Mouse (Mus musculus) neural tube, embryonic 12.5 days (tissue): ENCODE results near the gene Zfp536. TPM values are rescaled to one million over a fixed set of nuclear protein-coding genes. Genes with fewer than 3 reads are reported as not detected.

Source experiments
- ATAC-seq: fragments of 200-750 bp; cut with Nextera tagmentation; 2 replicates; pipeline ENCODE4 v1.8.0; 2017; ENCODE audit warnings: low read depth, mild to moderate bottlenecking, moderate TSS enrichment, moderate library complexity; ENCODE audit not compliant: low FRiP score
- H3K27ac ChIP-seq: fragments of 300-500 bp; sonication (generic); 2 replicates; pipeline ENCODE4 v1.5.1; 2016
- H3K27me3 ChIP-seq: fragments of 300-500 bp; sonication (generic); replicated peaks from 2 replicates; pipeline ENCODE4 v1.6.1; 2016; ENCODE audit warnings: mild to moderate bottlenecking
- H3K36me3 ChIP-seq: fragments of 300-500 bp; sonication (generic); 2 replicates; pipeline ENCODE4 v1.6.1; 2016; ENCODE audit warnings: mild to moderate bottlenecking
- H3K4me1 ChIP-seq: fragments of 300-500 bp; sonication (generic); 2 replicates; pipeline ENCODE4 v1.6.1; 2016
- H3K4me2 ChIP-seq: fragments of 300-500 bp; sonication (generic); replicated peaks from 2 replicates; pipeline ENCODE4 v1.6.1; 2016; ENCODE audit warnings: mild to moderate bottlenecking
- H3K4me3 ChIP-seq: fragments of 300-500 bp; sonication (generic); 2 replicates; pipeline ENCODE4 v1.5.1; 2016
- H3K9ac ChIP-seq: fragments of 300-500 bp; sonication (generic); 2 replicates; pipeline ENCODE4 v1.6.1; 2016; ENCODE audit warnings: mild to moderate bottlenecking
- H3K9me3 ChIP-seq: fragments of 300-500 bp; sonication (generic); 2 replicates; pipeline ENCODE4 v1.6.1; 2016; ENCODE audit warnings: mild to moderate bottlenecking
- WGBS: fragments of 180-500 bp; shearing (Covaris S2); methylation state at CpG from one replicate; pipeline ENCODE4 v1.1.7; 2016; 5-methylcytosine and 5-hydroxymethylcytosine counted together
- polyA plus RNA-seq: library from polyadenylated mRNA; unstranded; fragments of >200 nt; fragmentation: Nextera tagmentation; extraction: Ambion mirVana; gene quantifications from 2 replicates; pipeline ENCODE4 v1.2.1, GENCODE M21; 2016

The Zfp536 gene
- polyA plus RNA-seq, 1 experiment from 2014 or later: 46.9 TPM

GRCm38 (mm10) chr7:37559851-37560250 lies 213.6 kb downstream of the Zfp536 start:
- no peak for ATAC-seq
- H3K27me3 ChIP-seq: no peaks in the 10 kb centered on the region
- no peak overlapping the region for H3K4me3 ChIP-seq
- no peak overlapping the region for H3K27ac ChIP-seq
- H3K9me3 ChIP-seq: no peaks in the 10 kb centered on the region
- H3K4me1 ChIP-seq: peaks cover 35% of the 10 kb centered on the region
- 63% methylated on average over 3 of the region's 3 CpGs for WGBS
- no peak overlapping the region for H3K4me2 ChIP-seq
- H3K36me3 ChIP-seq: no peaks in the 10 kb centered on the region
- no peak overlapping the region for H3K9ac ChIP-seq

GRCm38 (mm10) chr7:37559341-37559740 lies 214.1 kb downstream of the Zfp536 start:
- H3K9me3 ChIP-seq: no peaks in the 10 kb centered on the region
- no peak overlapping the region for H3K4me2 ChIP-seq
- H3K9ac ChIP-seq: no peak overlapping the region
- ATAC-seq: no peak
- H3K4me1 ChIP-seq: peaks cover 33% of the 10 kb centered on the region
- H3K4me3 ChIP-seq: no peak overlapping the region
- no peaks in the 10 kb centered on the region for H3K27me3 ChIP-seq
- H3K27ac ChIP-seq: no peak overlapping the region
- WGBS: 88% methylated on average over 6 of the region's 6 CpGs
- H3K36me3 ChIP-seq: no peaks in the 10 kb centered on the region

GRCm38 (mm10) chr7:37556811-37557210 lies 216.6 kb downstream of the Zfp536 start:
- Histone ChIP-seq H3K27me3 (no peaks in the 10 kb centered on the region), H3K4me3 (no peak overlapping the region), H3K36me3 (no peaks in the 10 kb centered on the region), H3K4me1 (peaks cover 17% of the 10 kb centered on the region), H3K9me3 (no peaks in the 10 kb centered on the region), H3K4me2 (no peak overlapping the region), H3K9ac (no peak overlapping the region), H3K27ac (no peak overlapping the region)
- ATAC-seq: no peak
- WGBS: 94% methylated on average over 1 of the region's 1 CpGs

GRCm38 (mm10) chr7:37554405-37554804 lies 219.0 kb downstream of the Zfp536 start:
- WGBS: 66% methylated on average over 5 of the region's 5 CpGs
- no peak overlapping the region for H3K9ac ChIP-seq
- peaks cover 18% of the 10 kb centered on the region; the same call in 1 of the 2 replicates for H3K4me1 ChIP-seq
- no peaks in the 10 kb centered on the region for H3K27me3 ChIP-seq
- H3K4me2 ChIP-seq: no peak overlapping the region
- no peak overlapping the region for H3K4me3 ChIP-seq
- H3K27ac ChIP-seq: no peak overlapping the region
- no peaks in the 10 kb centered on the region for H3K36me3 ChIP-seq
- ATAC-seq: no peak
- no peaks in the 10 kb centered on the region for H3K9me3 ChIP-seq

GRCm38 (mm10) chr7:37553646-37554045 lies 219.8 kb downstream of the Zfp536 start:
- Histone ChIP-seq H3K4me2 (no peak overlapping the region), H3K9ac (no peak overlapping the region), H3K36me3 (no peaks in the 10 kb centered on the region), H3K4me1 (peaks cover 20% of the 10 kb centered on the region; the same call in 1 of the 2 replicates), H3K4me3 (no peak overlapping the region), H3K27me3 (no peaks in the 10 kb centered on the region), H3K27ac (no peak overlapping the region), H3K9me3 (no peaks in the 10 kb centered on the region)
- WGBS: 44% methylated on average over 3 of the region's 3 CpGs
- no peak for ATAC-seq

GRCm38 (mm10) chr7:37552384-37552783 lies 221.1 kb downstream of the Zfp536 start:
- H3K27me3 ChIP-seq: no peaks in the 10 kb centered on the region
- H3K4me2 ChIP-seq: no peak overlapping the region
- WGBS: 66% methylated on average over 3 of the region's 3 CpGs
- H3K9ac ChIP-seq: no peak overlapping the region
- no peak overlapping the region for H3K27ac ChIP-seq
- H3K4me1 ChIP-seq: peaks cover 20% of the 10 kb centered on the region; the same call in 1 of the 2 replicates
- ATAC-seq: no peak
- no peak overlapping the region for H3K4me3 ChIP-seq
- no peaks in the 10 kb centered on the region for H3K9me3 ChIP-seq
- no peaks in the 10 kb centered on the region for H3K36me3 ChIP-seq

- ATAC-seq: no peak
These were observed 224.6 kb downstream of the Zfp536 start for GRCm38 (mm10) chr7:37548805-37549204.

GRCm38 (mm10) chr7:37544011-37544410 lies 229.4 kb downstream of the Zfp536 start:
- H3K27me3 ChIP-seq: no peaks in the 10 kb centered on the region
- no peak overlapping the region for H3K27ac ChIP-seq
- no peak for ATAC-seq
- H3K36me3 ChIP-seq: no peaks in the 10 kb centered on the region
- H3K4me2 ChIP-seq: no peak overlapping the region
- WGBS: 25% methylated on average over 6 of the region's 6 CpGs
- H3K4me3 ChIP-seq: no peak overlapping the region
- H3K4me1 ChIP-seq: no peaks in the 10 kb centered on the region
- H3K9ac ChIP-seq: no peak overlapping the region
- no peaks in the 10 kb centered on the region for H3K9me3 ChIP-seq

More at GRCm38 (mm10) chr7:37548805-37549204, 224.6 kb downstream of the Zfp536 start:
- no peaks in the 10 kb centered on the region for H3K36me3 ChIP-seq
- no peaks in the 10 kb centered on the region for H3K27me3 ChIP-seq
- no peak overlapping the region for H3K4me3 ChIP-seq
- no peaks in the 10 kb centered on the region for H3K9me3 ChIP-seq
- H3K4me2 ChIP-seq: no peak overlapping the region
- no peak overlapping the region for H3K9ac ChIP-seq
- 68% methylated on average over 15 of the region's 15 CpGs for whole genome bisulfite sequencing
- no peak overlapping the region for H3K27ac ChIP-seq
- H3K4me1 ChIP-seq: peaks cover 12% of the 10 kb centered on the region; the same call in 1 of the 2 replicates

- 88% methylated on average over 7 of the region's 7 CpGs for WGBS
- Histone ChIP-seq H3K27me3 (no peaks in the 10 kb centered on the region), H3K27ac (no peak overlapping the region), H3K4me3 (no peak overlapping the region), H3K9me3 (no peaks in the 10 kb centered on the region), H3K4me2 (no peak overlapping the region), H3K9ac (no peak overlapping the region), H3K36me3 (no peaks in the 10 kb centered on the region), H3K4me1 (0 out of 2 replicates have a peak, but pooled peaks cover under 1% of the 10 kb centered on the region)
- ATAC-seq: no peak
These were observed 230.5 kb downstream of the Zfp536 start for GRCm38 (mm10) chr7:37542951-37543350.

GRCm38 (mm10) chr7:37531166-37531565 lies 242.3 kb downstream of the Zfp536 start:
- 91% methylated on average over 2 of the region's 2 CpGs for WGBS
- Histone ChIP-seq H3K9me3 (no peaks in the 10 kb centered on the region), H3K36me3 (no peaks in the 10 kb centered on the region), H3K4me3 (no peak overlapping the region), H3K4me1 (no peaks in the 10 kb centered on the region), H3K4me2 (no peak overlapping the region), H3K27ac (no peak overlapping the region), H3K9ac (no peak overlapping the region), H3K27me3 (no peaks in the 10 kb centered on the region)
- no peak for ATAC-seq

- no peak for ATAC-seq
- no peak overlapping the region for H3K4me2 ChIP-seq
- no peaks in the 10 kb centered on the region for H3K36me3 ChIP-seq
- no peaks in the 10 kb centered on the region for H3K27me3 ChIP-seq
- no peaks in the 10 kb centered on the region for H3K9me3 ChIP-seq
- H3K9ac ChIP-seq: no peak overlapping the region
- H3K4me3 ChIP-seq: no peak overlapping the region
- H3K27ac ChIP-seq: no peak overlapping the region
- 90% methylated on average over 9 of the region's 9 CpGs for WGBS
- no peaks in the 10 kb centered on the region for H3K4me1 ChIP-seq
These were observed 245.1 kb downstream of the Zfp536 start for GRCm38 (mm10) chr7:37528311-37528710.

- Histone ChIP-seq H3K4me2 (no peak overlapping the region), H3K27me3 (no peaks in the 10 kb centered on the region), H3K27ac (no peak overlapping the region), H3K4me3 (no peak overlapping the region), H3K9me3 (no peaks in the 10 kb centered on the region), H3K9ac (no peak overlapping the region), H3K4me1 (no peaks in the 10 kb centered on the region), H3K36me3 (no peaks in the 10 kb centered on the region)
- WGBS: 93% methylated on average over 2 of the region's 2 CpGs
- no peak for ATAC-seq
These were observed 245.6 kb downstream of the Zfp536 start for GRCm38 (mm10) chr7:37527890-37528289.

- Histone ChIP-seq H3K36me3 (no peaks in the 10 kb centered on the region), H3K27ac (no peak overlapping the region), H3K9me3 (no peaks in the 10 kb centered on the region), H3K27me3 (no peaks in the 10 kb centered on the region), H3K4me3 (no peak overlapping the region), H3K9ac (no peak overlapping the region), H3K4me2 (no peak overlapping the region), H3K4me1 (0 out of 2 replicates have a peak, but pooled peaks cover 11% of the 10 kb centered on the region)
- ATAC-seq: no peak
- WGBS: 80% methylated on average over 2 of the region's 2 CpGs
These were observed 252.0 kb downstream of the Zfp536 start for GRCm38 (mm10) chr7:37521407-37521806.
